Mouse (Mus musculus) midbrain, embryonic 11.5 days (tissue): ENCODE results near the gene Qdpr. TPM values are rescaled to one million over a fixed set of nuclear protein-coding genes. Genes with fewer than 3 reads are reported as not detected.
"Not testable (repeated sequence)": the region's sequence is repeated elsewhere in the genome, so short reads cannot be mapped to it uniquely, and the experiment has no call there.

ENCODE experiments used
- ATAC-seq: fragments of 200-750 bp; cut with Nextera tagmentation; 2 replicates; pipeline ENCODE4 v1.8.0; 2017; ENCODE audit warnings: moderate TSS enrichment, moderate library complexity; ENCODE audit not compliant: low FRiP score
- DNase-seq: peaks from one replicate; pipeline ENCODE4 v3.0.0; 2015; ENCODE audit warnings: low spot score; ENCODE audit errors: missing footprints
- H3K27ac ChIP-seq: fragments of 300-500 bp; sonication (generic); 2 replicates; pipeline ENCODE4 v1.5.1; 2014; ENCODE audit warnings: low read depth, low read length
- H3K27me3 ChIP-seq: fragments of 300-500 bp; sonication (generic); 2 replicates; pipeline ENCODE4 v1.6.1; 2014; ENCODE audit warnings: mild to moderate bottlenecking, low read length, moderate library complexity, mixed read lengths; ENCODE audit not compliant: control insufficient read depth, insufficient read depth
- H3K36me3 ChIP-seq: fragments of 300-500 bp; sonication (generic); 2 replicates; pipeline ENCODE4 v1.6.1; 2014; ENCODE audit warnings: mild to moderate bottlenecking, low read length, moderate library complexity, mixed read lengths; ENCODE audit not compliant: control insufficient read depth, insufficient read depth
- H3K4me1 ChIP-seq: fragments of 300-500 bp; sonication (generic); 2 replicates; pipeline ENCODE4 v1.6.1; 2014; ENCODE audit warnings: low read length; ENCODE audit not compliant: control insufficient read depth, insufficient read depth
- H3K4me2 ChIP-seq: fragments of 300-500 bp; sonication (generic); 2 replicates; pipeline ENCODE4 v1.6.1; 2014; ENCODE audit warnings: mild to moderate bottlenecking, moderate library complexity
- H3K4me3 ChIP-seq: fragments of 300-500 bp; sonication (generic); 2 replicates; pipeline ENCODE4 v1.5.1; 2014; ENCODE audit warnings: low read depth, low read length
- H3K9ac ChIP-seq: fragments of 300-500 bp; sonication (generic); 2 replicates; pipeline ENCODE4 v1.6.1; 2014; ENCODE audit warnings: low read length
- H3K9me3 ChIP-seq: fragments of 300-500 bp; sonication (generic); 2 replicates; pipeline ENCODE4 v1.6.1; 2016; ENCODE audit warnings: low read length; ENCODE audit not compliant: control insufficient read depth
- WGBS: fragments of 180-500 bp; shearing (Covaris S2); extraction: QIAGEN DNeasy Blood & Tissue Kit; methylation state at CpG from one replicate; pipeline ENCODE4 v1.1.7; 2014; 5-methylcytosine and 5-hydroxymethylcytosine counted together
- polyA plus RNA-seq: library from polyadenylated mRNA; unstranded; fragments of >200 nt; fragmentation: Nextera tagmentation; extraction: Ambion mirVana; gene quantifications from 2 replicates; pipeline ENCODE4 v1.2.1, GENCODE M21; 2014

Gene Qdpr
- polyA plus RNA-seq, 1 experiment from 2014 or later, result 110 TPM

- 88% methylated on average over 8 of the region's 8 CpGs for WGBS
- no peaks in the 10 kb centered on the region for H3K9me3 ChIP-seq
- no peak overlapping the region for H3K4me3 ChIP-seq
- H3K36me3 ChIP-seq, result no peaks in the 10 kb centered on the region
- no peak for DNase-seq
- no peak overlapping the region for H3K27ac ChIP-seq
- no peak for ATAC-seq
- H3K27me3 ChIP-seq, result no peaks in the 10 kb centered on the region
- H3K4me2 ChIP-seq, result no peak overlapping the region
- no peak overlapping the region for H3K9ac ChIP-seq
- H3K4me1 ChIP-seq, result no peaks in the 10 kb centered on the region
Measured at GRCm38 (mm10) chr5:45438301-45438700, 11.7 kb downstream of the Qdpr start.

GRCm38 (mm10) chr5:45437826-45438225, 12.2 kb downstream of the Qdpr start:
- H3K4me1 ChIP-seq, result no peaks in the 10 kb centered on the region
- ATAC-seq (no peak), DNase-seq (no peak)
- H3K36me3 ChIP-seq, result no peaks in the 10 kb centered on the region
- no peaks in the 10 kb centered on the region for H3K9me3 ChIP-seq
- no peaks in the 10 kb centered on the region for H3K27me3 ChIP-seq
- no peak overlapping the region for H3K27ac ChIP-seq
- WGBS, result 88% methylated on average over 4 of the region's 4 CpGs
- no peak overlapping the region for H3K4me3 ChIP-seq
- no peak overlapping the region for H3K4me2 ChIP-seq
- no peak overlapping the region for H3K9ac ChIP-seq

GRCm38 (mm10) chr5:45435967-45436950, 13.8 kb downstream of the Qdpr start:
- no peak overlapping the region for H3K9ac ChIP-seq
- no peak overlapping the region for H3K4me2 ChIP-seq
- no peaks in the 10 kb centered on the region for H3K9me3 ChIP-seq
- no peak overlapping the region for H3K4me3 ChIP-seq
- ATAC-seq, result no peak
- no peaks in the 10 kb centered on the region for H3K27me3 ChIP-seq
- no peaks in the 10 kb centered on the region for H3K4me1 ChIP-seq
- H3K27ac ChIP-seq, result no peak overlapping the region
- 88% methylated on average over 14 of the region's 14 CpGs for WGBS
- DNase-seq, result no peak
- no peaks in the 10 kb centered on the region for H3K36me3 ChIP-seq

- Histone ChIP-seq H3K27ac (no peak overlapping the region), H3K9ac (no peak overlapping the region), H3K36me3 (no peaks in the 10 kb centered on the region), H3K4me2 (no peak overlapping the region), H3K27me3 (no peaks in the 10 kb centered on the region), H3K4me1 (no peaks in the 10 kb centered on the region), H3K4me3 (no peak overlapping the region), H3K9me3 (no peaks in the 10 kb centered on the region)
- 92% methylated on average over 7 of the region's 7 CpGs for WGBS
- ATAC-seq, result no peak
- DNase-seq, result peak; percentile 56
Measured at GRCm38 (mm10) chr5:45427891-45428290, 22.1 kb downstream of the Qdpr start.

GRCm38 (mm10) chr5:45426416-45427034, 23.5 kb downstream of the Qdpr start:
- no peaks in the 10 kb centered on the region for H3K36me3 ChIP-seq
- no peak overlapping the region for H3K27ac ChIP-seq
- H3K9ac ChIP-seq, result no peak overlapping the region
- H3K4me1 ChIP-seq, result no peaks in the 10 kb centered on the region
- H3K4me2 ChIP-seq, result no peak overlapping the region
- no peak for ATAC-seq
- 76% methylated on average over 1 of the region's 1 CpGs for WGBS
- no peaks in the 10 kb centered on the region for H3K27me3 ChIP-seq
- H3K9me3 ChIP-seq, result no peaks in the 10 kb centered on the region
- H3K4me3 ChIP-seq, result no peak overlapping the region
- peak; percentile 70 for DNase-seq

GRCm38 (mm10) chr5:45425771-45426170, 24.3 kb downstream of the Qdpr start:
- H3K9ac ChIP-seq, ATAC-seq, H3K9me3 ChIP-seq, H3K4me1 ChIP-seq, H3K36me3 ChIP-seq, H3K4me3 ChIP-seq, H3K27ac ChIP-seq, H3K4me2 ChIP-seq, H3K27me3 ChIP-seq: not testable (repeated sequence)
- WGBS, result 58% methylated on average over 1 of the region's 1 CpGs
- DNase-seq, result peak; percentile 17

GRCm38 (mm10) chr5:45424021-45424886, 25.8 kb downstream of the Qdpr start:
- Histone ChIP-seq H3K36me3 (no peaks in the 10 kb centered on the region), H3K4me1 (no peaks in the 10 kb centered on the region), H3K4me2 (no peak overlapping the region), H3K4me3 (no peak overlapping the region), H3K9me3 (no peaks in the 10 kb centered on the region), H3K27me3 (no peaks in the 10 kb centered on the region), H3K27ac (no peak overlapping the region), H3K9ac (no peak overlapping the region)
- DNase-seq (peak; percentile 95), ATAC-seq (peak; percentile 81)
- 44% methylated on average over 8 of the region's 8 CpGs for WGBS

GRCm38 (mm10) chr5:45421881-45422844, 27.9 kb downstream of the Qdpr start:
- no peak overlapping the region for H3K4me2 ChIP-seq
- no peak overlapping the region for H3K4me3 ChIP-seq
- no peaks in the 10 kb centered on the region for H3K27me3 ChIP-seq
- H3K36me3 ChIP-seq, result no peaks in the 10 kb centered on the region
- no peak overlapping the region for H3K27ac ChIP-seq
- H3K4me1 ChIP-seq, result no peaks in the 10 kb centered on the region
- peak; percentile 78 for DNase-seq
- H3K9ac ChIP-seq, result no peak overlapping the region
- no peaks in the 10 kb centered on the region for H3K9me3 ChIP-seq
- no peak for ATAC-seq
- 79% methylated on average over 12 of the region's 12 CpGs for WGBS
